10 mouse cellular contexts compared by ENCODE assay signal in genomic region chr9:56500893-56501590, GRCm38 (mm10).
DNase-seq lines count a peak whose midpoint lies in the region; ATAC-seq and TF ChIP-seq lines count a peak whose summit lies in the region.
"Had no signal": no experiment of that assay in that cellular context is flagged by ENCODE, and none has a peak within 500 bp of the region (broad histone marks: within the 10 kb centered on the region; RNA-seq: fewer than 3 reads in every experiment).

No protein-coding gene starts in this region.

- H3K4me2 ChIP-seq in liver, embryonic 15.5 days: no peak overlapping the region

- H3K4me3 ChIP-seq in heart, adult 2 months: no peak overlapping the region
- H3K4me3 ChIP-seq in liver, embryonic 15.5 days (replicated peaks): no peak overlapping the region

- ATAC-seq in liver, embryonic 15.5 days (ENCODE audit: insufficient read depth): no peak

- 45% methylated on average over 8 of the region's 8 CpGs for WGBS in heart, adult 2 months
- WGBS in liver, embryonic 15.5 days (ENCODE audit: insufficient replicate concordance): 68% methylated on average over 8 of the region's 8 CpGs

- TF ChIP-seq EP300 in heart, adult 2 months (IDR thresholded peaks at IDR 0.05; ENCODE audit: insufficient read depth, low read depth, low read length): no peak

- no peak for TF ChIP-seq CTCF in heart, adult 2 months (IDR thresholded peaks at IDR 0.05)

- peaks cover 25% of the 10 kb centered on the region for H3K36me3 ChIP-seq in heart, adult 2 months (ENCODE audit: control insufficient read depth, insufficient read depth, low read length)
- H3K36me3 ChIP-seq in liver, embryonic 15.5 days (replicated peaks): peaks cover 5% of the 10 kb centered on the region; the same call in 1 of the 2 replicates

- H3K9ac ChIP-seq in heart, adult 2 months (ENCODE audit: low read depth, low read length): no peak overlapping the region
- no peak overlapping the region for H3K9ac ChIP-seq in liver, embryonic 15.5 days

- peaks cover 43% of the 10 kb centered on the region for H3K4me1 ChIP-seq in heart, adult 2 months (ENCODE audit: control insufficient read depth, insufficient read depth, low read length)
- H3K4me1 ChIP-seq in liver, embryonic 15.5 days (replicated peaks): peaks cover 5% of the 10 kb centered on the region

- intact Hi-C loops in heart, adult 2 months (cut with DNase I): no loop called here

- H3K79me2 ChIP-seq in heart, adult 2 months (replicated peaks; ENCODE audit: control insufficient read depth, insufficient read depth, low read length): no peaks in the 10 kb centered on the region

- DNase-seq in heart, adult 2 months: no peak
- DNase-seq in heart, postnatal 4 days: no peak
- DNase-seq in liver (no peak), ZHBTc4 (ENCODE audit: low read depth, low spot score) (peak; percentile 40)
- peak; percentile 47 for DNase-seq in kidney, postnatal 10 days
- no peak for DNase-seq in adrenal gland, postnatal 4 days (ENCODE audit: low spot score in 2 of 2)
- DNase-seq in adrenal gland, adult 18-20 months (ENCODE audit: low spot score in 2 of 2): no peak
- DNase-seq: cerebellum, adult 9-10 months; right cerebral cortex, adult 18-20 months had no signal

- peak overlapping the region; percentile 92 for H3K27ac ChIP-seq in heart, adult 2 months
- H3K27ac ChIP-seq in liver, embryonic 15.5 days (replicated peaks): 0 out of 2 replicates have a peak overlapping the region, but pooled peaks have one; percentile 14

- no peaks in the 10 kb centered on the region for H3K9me3 ChIP-seq in liver, embryonic 15.5 days (replicated peaks)

- no peaks in the 10 kb centered on the region for H3K27me3 ChIP-seq in heart, adult 2 months (ENCODE audit: control insufficient read depth, insufficient read depth, low read length)
- H3K27me3 ChIP-seq in liver, embryonic 15.5 days: no peaks in the 10 kb centered on the region

- TF ChIP-seq POLR2A in heart, adult 2 months (IDR thresholded peaks at IDR 0.05; ENCODE audit: insufficient read depth, low read depth, low read length): no peak

Comparison
In these comparisons a context has a peak if more than half of its experiments do, and no peak if none do; other contexts are left out.
1. DNase-seq: peak in ZHBTc4 (single experiment) and kidney, postnatal 10 days (single experiment); none in heart, adult 2 months (0 of 2), heart, postnatal 4 days (single experiment), liver (single experiment), adrenal gland, postnatal 4 days (0 of 2) and adrenal gland, adult 18-20 months (0 of 2).